Mouse (Mus musculus) kidney, adult 18-20 months (tissue): ENCODE measurements around the gene Paxip1.
A peak's percentile ranks its signal among the peaks of the same experiment; 100 is the strongest.

ENCODE experiments used
- DNase-seq: peaks from one replicate; pipeline ENCODE4 v3.0.0; 2021

Gene Paxip1

GRCm38 (mm10) chr5:27791303-27792172 lies at the start of gene Paxip1:
Paxip1 (minus strand) TSS chr5:27791691.
- DNase-seq = peak; percentile 99

GRCm38 (mm10) chr5:27838061-27838460 lies 46.6 kb upstream of the Paxip1 start:
- DNase-seq = peak; percentile 10

- no peak for DNase-seq
These were observed 43.6 kb upstream of the Paxip1 start for GRCm38 (mm10) chr5:27835096-27835495.

- DNase-seq = peak; percentile 24
These were observed 36.5 kb upstream of the Paxip1 start for GRCm38 (mm10) chr5:27827971-27828370.

GRCm38 (mm10) chr5:27821161-27821560 lies 29.7 kb upstream of the Paxip1 start:
- DNase-seq = no peak

GRCm38 (mm10) chr5:27818840-27819672 lies 27.6 kb upstream of the Paxip1 start:
- no peak for DNase-seq

GRCm38 (mm10) chr5:27814282-27814681 lies 22.8 kb upstream of the Paxip1 start:
- no peak for DNase-seq

- peak; percentile 83 for DNase-seq
These were observed 2.4 kb upstream of the Paxip1 start for GRCm38 (mm10) chr5:27793923-27794322.

- DNase-seq = no peak
These were observed 1.2 kb upstream of the Paxip1 start for GRCm38 (mm10) chr5:27792531-27793205.

GRCm38 (mm10) chr5:27792173-27792470 lies 631 bp upstream of the Paxip1 start:
- no peak for DNase-seq

- DNase-seq = peak; percentile 89
These were observed 592 bp downstream of the Paxip1 start for GRCm38 (mm10) chr5:27790910-27791288.

GRCm38 (mm10) chr5:27790086-27790909 lies 1.2 kb downstream of the Paxip1 start:
- DNase-seq = peak; percentile 12

- DNase-seq = no peak
These were observed 1.9 kb downstream of the Paxip1 start for GRCm38 (mm10) chr5:27789586-27789985.

- no peak for DNase-seq
These were observed 8.1 kb downstream of the Paxip1 start for GRCm38 (mm10) chr5:27783381-27783780.

- no peak for DNase-seq
These were observed 23.5 kb downstream of the Paxip1 start for GRCm38 (mm10) chr5:27767948-27768347.

GRCm38 (mm10) chr5:27765780-27766179 lies 25.7 kb downstream of the Paxip1 start:
- DNase-seq = no peak

GRCm38 (mm10) chr5:27744944-27745343 lies 46.5 kb downstream of the Paxip1 start:
- DNase-seq = no peak

- no peak for DNase-seq
These were observed 52.3 kb downstream of the Paxip1 start for GRCm38 (mm10) chr5:27739216-27739615.

GRCm38 (mm10) chr5:27737168-27737567 lies 54.3 kb downstream of the Paxip1 start:
- DNase-seq = peak; percentile 14

- no peak for DNase-seq
These were observed 59.1 kb downstream of the Paxip1 start for GRCm38 (mm10) chr5:27732288-27732868.

GRCm38 (mm10) chr5:27731392-27731791 lies 60.1 kb downstream of the Paxip1 start:
- no peak for DNase-seq

- DNase-seq = no peak
These were observed 60.8 kb downstream of the Paxip1 start for GRCm38 (mm10) chr5:27730666-27731065.
